Mouse (Mus musculus) intestine, postnatal 0 days (tissue): ENCODE measurements around the gene Rnft1. TPM values are rescaled to one million over a fixed set of nuclear protein-coding genes. Genes with fewer than 3 reads are reported as not detected.
A peak's percentile ranks its signal among the peaks of the same experiment; 100 is the strongest.

ENCODE experiments used
- ATAC-seq: fragments of 200-750 bp; cut with Nextera tagmentation; 2 replicates; pipeline ENCODE4 v1.8.0; 2017; ENCODE audit warnings: mild to moderate bottlenecking, moderate TSS enrichment, moderate library complexity
- H3K27ac ChIP-seq: fragments of 300-500 bp; sonication (generic); 2 replicates; pipeline ENCODE4 v1.5.1; 2014; ENCODE audit warnings: mild to moderate bottlenecking, low read depth, low read length, moderate library complexity
- H3K27me3 ChIP-seq: fragments of 300-500 bp; sonication (generic); replicated peaks from 2 replicates; pipeline ENCODE4 v1.6.1; 2014; ENCODE audit warnings: low read length, mixed read lengths; ENCODE audit not compliant: control insufficient read depth, insufficient read depth
- H3K36me3 ChIP-seq: fragments of 300-500 bp; sonication (generic); 2 replicates; pipeline ENCODE4 v1.6.1; 2014; ENCODE audit warnings: mild to moderate bottlenecking, moderate library complexity; ENCODE audit not compliant: control insufficient read depth, insufficient read depth
- H3K4me1 ChIP-seq: fragments of 300-500 bp; sonication (generic); replicated peaks from 2 replicates; pipeline ENCODE4 v1.6.1; 2014; ENCODE audit warnings: antibody characterized with exemption, low read length, mixed read lengths; ENCODE audit not compliant: control insufficient read depth, insufficient read depth
- H3K4me2 ChIP-seq: fragments of 300-500 bp; sonication (generic); replicated peaks from 2 replicates; pipeline ENCODE4 v1.6.1; 2014; ENCODE audit warnings: low read depth, mild to moderate bottlenecking, moderate library complexity
- H3K4me3 ChIP-seq: fragments of 300-500 bp; sonication (generic); 2 replicates; pipeline ENCODE4 v1.5.1; 2014; ENCODE audit warnings: low read depth, low read length
- H3K9ac ChIP-seq: fragments of 300-500 bp; sonication (generic); 2 replicates; pipeline ENCODE4 v1.6.1; 2014; ENCODE audit warnings: mild to moderate bottlenecking, low read depth, low read length
- H3K9me3 ChIP-seq: fragments of 300-500 bp; sonication (generic); 2 replicates; pipeline ENCODE4 v1.6.1; 2016; ENCODE audit warnings: mixed run types; ENCODE audit not compliant: control insufficient read depth
- CTCF ChIP-seq: sonication (generic); IDR thresholded peaks from 2 replicates; pipeline ENCODE4 v1.5.1; 2016; ENCODE audit warnings: low read depth, mild to moderate bottlenecking, control low read depth, antibody characterized with exemption, moderate library complexity
- WGBS: fragments of 180-500 bp; shearing (Covaris S2); extraction: QIAGEN DNeasy Blood & Tissue Kit; methylation state at CpG from one replicate; pipeline ENCODE4 v1.1.7; 2014; 5-methylcytosine and 5-hydroxymethylcytosine counted together
- polyA plus RNA-seq: library from polyadenylated mRNA; unstranded; fragments of >200 nt; fragmentation: Nextera tagmentation; extraction: Ambion mirVana; gene quantifications from 2 replicates; pipeline ENCODE4 v1.2.1, GENCODE M21; 2015

The Rnft1 gene
- polyA plus RNA-seq, 1 experiment from 2014 or later = 48.5 TPM

GRCm38 (mm10) chr11:86473576-86473975 lies 10.9 kb upstream of the Rnft1 start:
- H3K4me3 ChIP-seq = peak overlapping the region; percentile 27; the same call in 1 of the 2 replicates
- ATAC-seq = peak; percentile 56
- no peak overlapping the region for H3K9ac ChIP-seq
- H3K4me2 ChIP-seq = peak overlapping the region; percentile 57
- no peaks in the 10 kb centered on the region for H3K9me3 ChIP-seq
- H3K27ac ChIP-seq = no peak overlapping the region
- 10% methylated on average over 3 of the region's 3 CpGs for WGBS
- no peaks in the 10 kb centered on the region for H3K27me3 ChIP-seq
- no peaks in the 10 kb centered on the region for H3K36me3 ChIP-seq
- 0 out of 2 replicates have a peak, but pooled peaks cover 3% of the 10 kb centered on the region for H3K4me1 ChIP-seq
- no peak for TF ChIP-seq CTCF

- TF ChIP-seq CTCF = no peak
- Histone ChIP-seq H3K4me3 (peak overlapping the region; percentile 78), H3K27me3 (no peaks in the 10 kb centered on the region), H3K36me3 (peaks cover 7% of the 10 kb centered on the region), H3K9me3 (no peaks in the 10 kb centered on the region), H3K27ac (peak overlapping the region; percentile 88), H3K4me2 (peak overlapping the region; percentile 81), H3K4me1 (peaks cover 5% of the 10 kb centered on the region; the same call in 1 of the 2 replicates), H3K9ac (peak overlapping the region; percentile 80)
- peak; percentile 13; the same call in 1 of the 2 replicates for ATAC-seq
- 0% methylated on average over 25 of the region's 25 CpGs for WGBS
Observed at GRCm38 (mm10) chr11:86484910-86485510, 553 bp downstream of the Rnft1 start.

GRCm38 (mm10) chr11:86490782-86491181 lies 6.3 kb downstream of the Rnft1 start:
- no peak for ATAC-seq
- WGBS = 98% methylated on average over 1 of the region's 1 CpGs
- TF ChIP-seq CTCF = no peak
- Histone ChIP-seq H3K4me2 (no peak overlapping the region), H3K36me3 (peaks cover 39% of the 10 kb centered on the region), H3K27ac (no peak overlapping the region), H3K9me3 (no peaks in the 10 kb centered on the region), H3K4me3 (no peak overlapping the region), H3K9ac (no peak overlapping the region), H3K27me3 (no peaks in the 10 kb centered on the region), H3K4me1 (peaks cover 2% of the 10 kb centered on the region; the same call in 1 of the 2 replicates)

GRCm38 (mm10) chr11:86497356-86497755 lies 12.9 kb downstream of the Rnft1 start:
- ATAC-seq = no peak
- no peak overlapping the region for H3K4me2 ChIP-seq
- no peaks in the 10 kb centered on the region for H3K27me3 ChIP-seq
- H3K9me3 ChIP-seq = no peaks in the 10 kb centered on the region
- no peak overlapping the region for H3K4me3 ChIP-seq
- H3K36me3 ChIP-seq = peaks cover 48% of the 10 kb centered on the region
- no peak overlapping the region for H3K27ac ChIP-seq
- no peak overlapping the region for H3K9ac ChIP-seq
- no peaks in the 10 kb centered on the region for H3K4me1 ChIP-seq
- 96% methylated on average over 1 of the region's 1 CpGs for WGBS
- TF ChIP-seq CTCF = no peak

- Histone ChIP-seq H3K27ac (no peak overlapping the region), H3K4me3 (no peak overlapping the region), H3K27me3 (no peaks in the 10 kb centered on the region), H3K4me1 (no peaks in the 10 kb centered on the region), H3K9ac (no peak overlapping the region), H3K9me3 (no peaks in the 10 kb centered on the region), H3K36me3 (peaks cover 49% of the 10 kb centered on the region), H3K4me2 (no peak overlapping the region)
- no peak for ATAC-seq
- WGBS = 79% methylated on average over 3 of the region's 3 CpGs
- TF ChIP-seq CTCF = peak; percentile 53
Observed at GRCm38 (mm10) chr11:86497908-86498307, 13.5 kb downstream of the Rnft1 start.

- Histone ChIP-seq H3K27ac (no peak overlapping the region), H3K9ac (no peak overlapping the region), H3K9me3 (no peaks in the 10 kb centered on the region), H3K27me3 (no peaks in the 10 kb centered on the region), H3K4me3 (no peak overlapping the region), H3K4me2 (no peak overlapping the region), H3K36me3 (peaks cover 51% of the 10 kb centered on the region), H3K4me1 (no peaks in the 10 kb centered on the region)
- no peak for TF ChIP-seq CTCF
- ATAC-seq = no peak
- WGBS = 68% methylated on average over 1 of the region's 1 CpGs
Observed at GRCm38 (mm10) chr11:86500795-86501194, 16.3 kb downstream of the Rnft1 start.
